8 mouse cellular contexts compared by ENCODE assay signal in the genomic region with DNA sequence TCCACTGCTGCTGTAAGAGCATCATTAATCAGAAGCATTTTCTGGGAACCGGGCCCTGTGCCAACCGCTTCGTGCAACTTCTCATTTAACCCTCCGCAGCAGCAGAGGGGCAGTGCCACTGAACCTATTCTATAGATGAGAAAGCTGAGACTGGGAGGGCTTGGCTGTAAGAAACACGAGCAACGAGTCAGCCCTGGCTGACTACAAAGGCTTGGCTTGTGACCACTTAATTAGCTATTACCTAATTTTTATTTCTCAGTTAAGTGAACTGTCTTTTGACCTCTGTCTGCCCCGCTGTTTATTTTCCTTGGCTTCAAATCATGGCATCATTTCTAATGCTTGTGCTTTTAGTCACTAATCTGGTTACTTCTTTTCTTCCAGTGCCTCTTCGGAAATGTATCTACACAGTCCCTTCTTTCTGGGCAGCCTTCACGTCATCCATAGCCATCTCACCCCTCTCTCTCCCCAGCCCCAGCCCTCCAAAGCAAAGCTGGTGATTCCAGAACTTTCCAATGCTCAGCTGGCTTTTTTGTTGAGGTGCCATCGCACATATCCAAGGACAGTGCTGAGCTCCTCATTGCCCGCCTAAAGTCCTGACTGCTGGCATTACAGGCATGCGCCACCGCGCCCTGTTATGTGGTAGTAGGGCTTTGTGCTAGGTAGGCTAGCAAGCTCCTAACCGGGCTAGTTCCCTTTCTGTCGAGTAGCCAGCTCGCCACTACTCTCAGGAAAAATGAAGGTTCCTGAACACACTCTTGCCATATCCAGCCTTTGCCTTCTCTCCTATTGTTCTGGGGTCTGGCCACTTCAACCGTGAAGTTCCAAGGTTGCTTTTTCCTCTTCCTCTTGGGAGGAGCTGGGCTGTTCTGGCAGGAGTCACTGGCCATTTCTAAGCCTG. TPM values are rescaled to one million over a fixed set of nuclear protein-coding genes. Genes with fewer than 3 reads are reported as not detected.
DNase-seq lines count a peak whose midpoint lies in the region; ATAC-seq and TF ChIP-seq lines count a peak whose summit lies in the region.
"Had no signal": no experiment of that assay in that cellular context is flagged by ENCODE, and none has a peak within 500 bp of the region (broad histone marks: within the 10 kb centered on the region; RNA-seq: fewer than 3 reads in every experiment).

No protein-coding gene starts in this region.

- H3K36me3 ChIP-seq in limb, embryonic 14.5 days (ENCODE audit: control insufficient read depth, insufficient read depth, low read length) = peaks cover 32% of the 10 kb centered on the region
- H3K36me3 ChIP-seq in limb, embryonic 10.5 days = peaks cover 92% of the 10 kb centered on the region
- peaks cover 49% of the 10 kb centered on the region for H3K36me3 ChIP-seq in heart, embryonic 13.5 days
- 0 out of 2 replicates have a peak, but pooled peaks cover 4% of the 10 kb centered on the region for H3K36me3 ChIP-seq in liver, embryonic 12.5 days
- H3K36me3 ChIP-seq: liver, embryonic 13.5 days had no signal

- H3K4me1 ChIP-seq in limb, embryonic 14.5 days (ENCODE audit: control insufficient read depth, insufficient read depth, low read length) = peaks cover 6% of the 10 kb centered on the region
- H3K4me1 ChIP-seq in limb, embryonic 10.5 days = peaks cover 9% of the 10 kb centered on the region; the same call in 1 of the 2 replicates
- peaks cover 62% of the 10 kb centered on the region for H3K4me1 ChIP-seq in heart, embryonic 13.5 days
- H3K4me1 ChIP-seq in liver, embryonic 12.5 days = no peaks in the 10 kb centered on the region

- ATAC-seq in limb, embryonic 14.5 days (ENCODE audit: low FRiP score, low read depth) = no peak
- ATAC-seq in heart, embryonic 13.5 days (ENCODE audit: extremely low read depth, insufficient number of reproducible peaks, low FRiP score, low TSS enrichment) = no peak
- ATAC-seq in liver, embryonic 12.5 days = no peak

- no peaks in the 10 kb centered on the region for H3K27me3 ChIP-seq in limb, embryonic 14.5 days (ENCODE audit: control insufficient read depth, insufficient read depth, low read length)
- no peaks in the 10 kb centered on the region for H3K27me3 ChIP-seq in limb, embryonic 10.5 days (ENCODE audit: low read depth, poor library complexity, severe bottlenecking)
- no peaks in the 10 kb centered on the region for H3K27me3 ChIP-seq in heart, embryonic 13.5 days (replicated peaks)
- H3K27me3 ChIP-seq in liver, embryonic 12.5 days (replicated peaks) = no peaks in the 10 kb centered on the region
- H3K27me3 ChIP-seq: liver, embryonic 13.5 days had no signal

- no peak overlapping the region; the same call in 1 of the 2 replicates for H3K27ac ChIP-seq in limb, embryonic 14.5 days (replicated peaks; ENCODE audit: low read depth, low read length)
- no peak overlapping the region for H3K27ac ChIP-seq in limb, embryonic 10.5 days
- H3K27ac ChIP-seq in heart, embryonic 13.5 days (replicated peaks) = peak overlapping the region; percentile 40
- no peak overlapping the region for H3K27ac ChIP-seq in liver, embryonic 12.5 days
- H3K27ac ChIP-seq: liver, embryonic 13.5 days had no signal

- no peak overlapping the region for H3K4me2 ChIP-seq in limb, embryonic 14.5 days (replicated peaks; ENCODE audit: low read depth, low read length, severe bottlenecking)
- H3K4me2 ChIP-seq in heart, embryonic 13.5 days = no peak overlapping the region
- no peak overlapping the region for H3K4me2 ChIP-seq in liver, embryonic 12.5 days
- H3K4me2 ChIP-seq: liver, embryonic 13.5 days had no signal

- WGBS in limb, embryonic 14.5 days = 76% methylated on average over 18 of the region's 18 CpGs
- WGBS in limb, embryonic 10.5 days = 91% methylated on average over 18 of the region's 18 CpGs
- 64% methylated on average over 18 of the region's 18 CpGs for WGBS in heart, embryonic 13.5 days
- WGBS in liver, embryonic 12.5 days (ENCODE audit: insufficient replicate concordance) = 71% methylated on average over 18 of the region's 18 CpGs

- DNase-seq in limb, embryonic 14.5 days (ENCODE audit: low spot score) = peak; percentile 33
- DNase-seq in limb, embryonic 10.5 days (ENCODE audit: low spot score) = no peak
- DNase-seq in adrenal gland, adult 8-10 months = peak; percentile 37
- DNase-seq in lung, postnatal 10 days = peak; percentile 71
- no peak for DNase-seq in cerebellum, adult 9-11 months
- DNase-seq: liver, embryonic 13.5 days had no signal

- no peak overlapping the region for H3K4me3 ChIP-seq in limb, embryonic 14.5 days (replicated peaks; ENCODE audit: low read length)
- H3K4me3 ChIP-seq in limb, embryonic 10.5 days = no peak overlapping the region
- H3K4me3 ChIP-seq in heart, embryonic 13.5 days = no peak overlapping the region
- no peak overlapping the region for H3K4me3 ChIP-seq in liver, embryonic 12.5 days
- H3K4me3 ChIP-seq: liver, embryonic 13.5 days had no signal

- no peak overlapping the region for H3K9ac ChIP-seq in limb, embryonic 14.5 days (ENCODE audit: low read depth, low read length, severe bottlenecking)
- H3K9ac ChIP-seq in heart, embryonic 13.5 days = peak overlapping the region; percentile 37; the same call in 1 of the 2 replicates
- no peak overlapping the region for H3K9ac ChIP-seq in liver, embryonic 12.5 days
- H3K9ac ChIP-seq: liver, embryonic 13.5 days had no signal

- H3K9me3 ChIP-seq in limb, embryonic 14.5 days (ENCODE audit: control insufficient read depth, low read length) = no peaks in the 10 kb centered on the region
- no peaks in the 10 kb centered on the region for H3K9me3 ChIP-seq in limb, embryonic 10.5 days (replicated peaks)
- H3K9me3 ChIP-seq in heart, embryonic 13.5 days = no peaks in the 10 kb centered on the region
- H3K9me3 ChIP-seq in liver, embryonic 12.5 days (replicated peaks) = no peaks in the 10 kb centered on the region
- H3K9me3 ChIP-seq: liver, embryonic 13.5 days had no signal

- no peak for TF ChIP-seq POLR2A in limb, embryonic 14.5 days (IDR thresholded peaks at IDR 0.05; ENCODE audit: borderline replicate concordance, extremely low read depth, insufficient read depth, insufficient read length)

RNA-seq across cellular contexts. Expression of a gene that starts 55.5 kb away (rescaled TPM):
- 35.2 and 47.8 TPM in 2 replicates for polyA plus RNA-seq in limb, embryonic 14.5 days (2012; rRNA removed)
- 15.1 and 19.3 TPM in 2 replicates for polyA plus RNA-seq in limb, embryonic 14.5 days (2014; fragmentation: Nextera tagmentation; extraction: Ambion mirVana)
- polyA plus RNA-seq in limb, embryonic 10.5 days (2016; fragmentation: Nextera tagmentation; extraction: Ambion mirVana) = 5.9 and 7.9 TPM in 2 replicates
- 10 to 100 TPM in 3 of 4 experiments, 1 to 10 TPM in 1; 7.6 to 16.8 (median 13.6) TPM for total RNA-seq in adrenal gland, adult 8-10 months (2022)
- polyA plus RNA-seq in heart, embryonic 13.5 days (2015; fragmentation: Nextera tagmentation; extraction: Ambion mirVana) = 7.4 and 7.6 TPM in 2 replicates
- polyA plus RNA-seq in liver, embryonic 12.5 days (2016; fragmentation: Nextera tagmentation; extraction: Ambion mirVana) = 1.0 and 1.3 TPM in 2 replicates

Comparison
In these comparisons a context has a peak if more than half of its experiments do, and no peak if none do; other contexts are left out.
1. DNase-seq: peak in limb, embryonic 14.5 days (single experiment), adrenal gland, adult 8-10 months (single experiment) and lung, postnatal 10 days (single experiment); none in limb, embryonic 10.5 days (single experiment) and cerebellum, adult 9-11 months (single experiment).